Mouse (Mus musculus): Measurements from ENCODE around the gene Utf1.

- no peak for TF ChIP-seq POLR2A (IDR thresholded peaks at IDR 0.05; ENCODE audit: borderline replicate concordance, insufficient read depth, low read length)
- TF ChIP-seq CTCF (IDR thresholded peaks at IDR 0.05; ENCODE audit: borderline replicate concordance, insufficient read depth, low read depth, low read length) = no peak
Observed at GRCm38 (mm10) chr7:139972923-139973331, 29.3 kb downstream of the Utf1 start.
